Mouse (Mus musculus): ENCODE results near the gene Dglucy. TPM values are rescaled to one million over a fixed set of nuclear protein-coding genes. Genes with fewer than 3 reads are reported as not detected.

The Dglucy gene
- polyA plus RNA-seq, 1 experiment from 2014 or later: 2.8 TPM

DNA sequence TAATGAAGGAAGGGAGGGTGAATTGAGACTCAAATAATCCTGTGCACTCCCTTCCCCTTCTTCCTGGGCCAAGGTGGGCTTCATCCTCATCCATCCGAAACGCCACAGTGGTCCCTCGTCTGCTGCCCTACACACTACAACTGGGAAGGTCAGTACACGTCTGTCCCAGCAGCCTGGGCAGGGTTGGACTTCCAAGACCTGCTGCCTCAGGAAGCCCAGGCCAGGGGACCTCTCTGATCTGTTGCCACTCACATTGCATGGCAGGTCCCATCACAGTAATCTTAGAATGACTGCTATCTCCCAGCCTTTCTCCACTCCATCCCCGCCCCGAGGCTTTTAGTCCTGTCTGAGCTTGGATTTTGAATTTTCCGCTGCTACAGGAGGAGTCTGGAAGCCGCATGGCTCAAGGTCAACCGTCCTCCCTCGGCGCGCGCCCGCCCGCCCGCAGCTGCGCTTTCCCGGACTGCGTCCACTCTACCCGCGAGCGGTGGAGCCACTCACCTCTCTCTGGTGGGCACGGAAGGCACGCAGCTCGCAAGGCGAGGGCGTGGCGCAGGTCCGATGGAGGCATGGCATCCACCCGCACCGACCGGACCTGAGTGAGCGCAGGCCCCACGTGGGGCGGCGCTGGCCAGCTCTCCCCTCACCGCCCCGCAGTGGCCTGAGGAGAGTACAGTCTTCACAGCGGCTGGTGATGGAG lies 128.9 kb downstream of the Dglucy start, which contains the start of gene Gpr68:
Gene Gpr68, minus strand, starts transcription at position 601 of the 700 bp plus-strand sequence.
- H3K4me3 ChIP-seq (ENCODE audit: low read depth, low read length): peak within 1 kb of the TSS; percentile 37
- no peak within 1 kb of the TSS for H3K27ac ChIP-seq (replicated peaks)
- H3K4me2 ChIP-seq (replicated peaks; ENCODE audit: low read depth): peak within 1 kb of the TSS; percentile 69
- no peak for TF ChIP-seq EP300 (optimal IDR thresholded peaks at IDR 0.05)
- TF ChIP-seq CTCF (IDR thresholded peaks at IDR 0.05; ENCODE audit: low read depth): peak; percentile 9; the same call in 1 of the 2 replicates
- ATAC-seq (ENCODE audit: low FRiP score, low TSS enrichment) (peak; percentile 72), DNase-seq (ENCODE audit: low spot score) (peak; percentile 38)
- no peaks in the 10 kb centered on the region for H3K4me1 ChIP-seq (replicated peaks; ENCODE audit: control insufficient read depth, insufficient read depth)
- H3K27me3 ChIP-seq (ENCODE audit: control insufficient read depth, insufficient read depth, low read length): no peaks in the 10 kb centered on the region
- H3K36me3 ChIP-seq (ENCODE audit: control insufficient read depth, insufficient read depth, low read length): no peaks in the 10 kb centered on the region
- 5% methylated on average over 37 of the region's 39 CpGs for WGBS
- no peaks in the 10 kb centered on the region for H3K9me3 ChIP-seq (ENCODE audit: control insufficient read depth, low read length)
- peak within 1 kb of the TSS; percentile 41; the same call in 1 of the 2 replicates for H3K9ac ChIP-seq (ENCODE audit: low read length)

DNA sequence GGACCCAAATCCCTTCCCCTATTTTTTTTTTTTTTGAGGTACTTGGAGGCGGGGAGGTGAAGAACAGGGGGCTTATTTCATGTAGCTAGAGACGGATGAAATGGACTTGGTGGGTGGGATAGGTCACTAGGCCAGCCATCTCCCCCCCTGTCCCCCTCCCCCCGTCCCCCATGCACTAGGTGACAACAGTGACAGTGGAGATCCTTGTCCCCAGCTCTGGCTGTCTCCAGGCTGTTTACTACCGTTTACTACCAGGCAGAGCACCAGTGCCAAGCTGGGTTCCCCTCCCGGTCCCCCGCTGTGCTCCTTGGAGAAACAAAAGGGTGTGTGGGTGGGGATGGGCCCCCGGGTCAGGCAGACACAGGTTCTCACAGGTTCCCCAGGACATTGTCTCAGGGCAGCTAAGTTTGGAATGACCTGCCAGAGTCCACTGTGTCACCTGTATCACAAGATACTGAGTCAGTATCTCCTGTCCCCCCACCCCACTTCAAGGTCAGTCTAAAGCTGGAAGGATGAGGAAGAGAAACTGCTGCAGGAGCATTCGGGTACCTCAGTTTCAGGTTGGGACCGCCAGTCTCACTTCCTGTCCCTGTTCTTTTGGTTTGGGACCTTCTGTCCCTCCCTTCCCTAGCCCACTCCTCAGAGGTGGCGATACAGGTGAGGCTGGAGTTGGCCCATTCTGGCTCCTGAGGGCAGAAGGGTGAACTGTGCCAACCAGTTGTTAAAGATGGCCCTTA lies 129.6 kb downstream of the Dglucy start:
- H3K4me1 ChIP-seq (replicated peaks; ENCODE audit: control insufficient read depth, insufficient read depth): no peaks in the 10 kb centered on the region
- peak overlapping the region; percentile 69 for H3K4me2 ChIP-seq (replicated peaks; ENCODE audit: low read depth)
- no peak overlapping the region for H3K27ac ChIP-seq (replicated peaks)
- ATAC-seq (ENCODE audit: low FRiP score, low TSS enrichment) (no peak), DNase-seq (ENCODE audit: low spot score) (no peak)
- peak overlapping the region; percentile 37; the same call in 1 of the 2 replicates for H3K4me3 ChIP-seq (ENCODE audit: low read depth, low read length)
- H3K9me3 ChIP-seq (ENCODE audit: control insufficient read depth, low read length): no peaks in the 10 kb centered on the region
- TF ChIP-seq EP300 (optimal IDR thresholded peaks at IDR 0.05) (no peak), CTCF (IDR thresholded peaks at IDR 0.05; ENCODE audit: low read depth) (no peak)
- 20% methylated on average over 10 of the region's 10 CpGs for WGBS
- no peaks in the 10 kb centered on the region for H3K36me3 ChIP-seq (ENCODE audit: control insufficient read depth, insufficient read depth, low read length)
- 0 out of 2 replicates have a peak overlapping the region, but pooled peaks have one; percentile 41 for H3K9ac ChIP-seq (ENCODE audit: low read length)
- H3K27me3 ChIP-seq (ENCODE audit: control insufficient read depth, insufficient read depth, low read length): no peaks in the 10 kb centered on the region

DNA sequence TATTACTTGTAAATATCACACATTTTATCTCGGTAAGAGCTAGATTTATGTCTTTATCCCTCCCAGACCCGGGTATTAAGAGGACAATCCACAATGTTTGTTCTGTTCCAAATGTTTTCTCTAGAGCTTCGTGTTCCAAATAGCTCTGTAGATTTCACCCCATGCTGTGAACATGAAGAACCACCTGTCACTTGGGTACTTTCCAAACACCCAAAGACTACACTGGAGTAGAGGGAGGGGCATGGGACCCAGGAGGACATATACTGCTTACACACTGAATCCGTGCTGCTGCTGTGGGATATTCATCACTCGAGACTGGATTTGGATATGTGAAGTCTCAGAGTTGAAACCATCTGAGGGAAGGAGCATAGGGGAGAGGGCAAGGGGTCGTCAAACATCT lies 130.9 kb downstream of the Dglucy start:
- TF ChIP-seq CTCF (IDR thresholded peaks at IDR 0.05; ENCODE audit: low read depth): no peak
- no peak for TF ChIP-seq EP300 (optimal IDR thresholded peaks at IDR 0.05)
- no peaks in the 10 kb centered on the region for H3K27me3 ChIP-seq (ENCODE audit: control insufficient read depth, insufficient read depth, low read length)
- WGBS: 38% methylated on average over 6 of the region's 6 CpGs
- H3K27ac ChIP-seq (replicated peaks): no peak overlapping the region
- H3K9me3 ChIP-seq (ENCODE audit: control insufficient read depth, low read length): no peaks in the 10 kb centered on the region
- ATAC-seq (ENCODE audit: low FRiP score, low TSS enrichment): no peak
- DNase-seq (ENCODE audit: low spot score): no peak
- H3K4me3 ChIP-seq (ENCODE audit: low read depth, low read length): no peak overlapping the region
- no peak overlapping the region for H3K9ac ChIP-seq (ENCODE audit: low read length)
- no peaks in the 10 kb centered on the region for H3K4me1 ChIP-seq (replicated peaks; ENCODE audit: control insufficient read depth, insufficient read depth)
- H3K36me3 ChIP-seq (ENCODE audit: control insufficient read depth, insufficient read depth, low read length): no peaks in the 10 kb centered on the region
- no peak overlapping the region for H3K4me2 ChIP-seq (replicated peaks; ENCODE audit: low read depth)

DNA sequence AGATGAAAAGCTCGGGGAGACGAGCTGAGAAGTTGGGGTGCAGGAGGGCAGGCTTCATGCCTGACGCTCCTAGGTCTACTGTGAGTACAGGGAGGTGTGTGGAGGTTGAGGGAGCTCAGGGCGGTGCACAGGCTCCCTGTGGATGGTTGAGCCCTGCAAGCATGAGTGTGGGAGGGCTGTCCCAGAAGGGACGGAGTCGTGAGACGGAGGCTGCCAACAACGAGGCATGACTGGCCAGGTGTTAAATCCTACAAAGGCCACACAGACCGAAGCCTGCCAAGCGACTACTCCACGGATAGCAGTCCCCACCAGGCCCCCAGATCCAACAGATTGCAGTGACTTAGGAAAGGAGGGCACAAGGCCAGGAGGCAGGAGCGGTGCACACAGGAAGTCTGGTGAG lies 131.9 kb downstream of the Dglucy start:
- no peaks in the 10 kb centered on the region for H3K9me3 ChIP-seq (ENCODE audit: control insufficient read depth, low read length)

DNA sequence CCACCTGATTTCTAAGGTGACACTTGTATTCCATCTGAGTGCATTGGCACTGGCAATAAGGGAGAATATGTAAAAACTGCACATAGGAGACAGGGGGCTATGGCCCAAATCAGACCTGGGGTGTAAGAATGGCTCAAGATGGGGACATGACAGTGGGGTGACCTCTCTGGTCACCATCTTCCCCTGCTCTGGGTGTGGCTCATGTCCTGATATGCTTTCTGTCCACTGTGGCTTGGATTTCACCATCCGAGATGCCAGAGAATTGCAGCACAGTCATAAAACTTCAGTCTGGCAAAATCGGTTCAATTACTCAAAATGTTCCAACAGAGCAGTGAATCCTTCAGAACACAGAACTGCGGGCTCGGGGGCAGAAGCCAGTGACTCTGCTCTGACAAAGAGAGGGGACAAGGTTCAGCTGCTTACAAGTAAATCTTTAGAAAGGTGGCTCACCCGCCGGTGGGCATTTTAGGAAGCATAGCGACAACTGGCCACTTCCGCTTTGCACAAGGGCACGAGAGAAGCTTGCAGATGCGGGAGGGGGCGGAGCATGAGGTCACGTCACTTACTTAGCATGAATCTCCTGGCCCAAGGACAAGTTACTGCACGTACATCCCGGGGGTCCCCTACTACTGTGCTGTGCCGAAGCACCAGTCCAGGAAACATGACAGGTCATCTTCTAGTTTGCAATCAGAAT lies 145.9 kb downstream of the Dglucy start:
- no peaks in the 10 kb centered on the region for H3K9me3 ChIP-seq (ENCODE audit: control insufficient read depth, low read length)
- H3K9ac ChIP-seq (ENCODE audit: low read length): no peak overlapping the region
- no peak overlapping the region for H3K4me2 ChIP-seq (replicated peaks; ENCODE audit: low read depth)
- TF ChIP-seq CTCF (IDR thresholded peaks at IDR 0.05; ENCODE audit: low read depth) (no peak), EP300 (optimal IDR thresholded peaks at IDR 0.05) (no peak)
- DNase-seq (ENCODE audit: low spot score) (no peak), ATAC-seq (ENCODE audit: low FRiP score, low TSS enrichment) (no peak)
- WGBS: 84% methylated on average over 15 of the region's 15 CpGs
- H3K4me3 ChIP-seq (ENCODE audit: low read depth, low read length): no peak overlapping the region
- H3K4me1 ChIP-seq (replicated peaks; ENCODE audit: control insufficient read depth, insufficient read depth): no peaks in the 10 kb centered on the region
- H3K36me3 ChIP-seq (ENCODE audit: control insufficient read depth, insufficient read depth, low read length): 0 out of 2 replicates have a peak, but pooled peaks cover 2% of the 10 kb centered on the region
- H3K27me3 ChIP-seq (ENCODE audit: control insufficient read depth, insufficient read depth, low read length): no peaks in the 10 kb centered on the region
- H3K27ac ChIP-seq (replicated peaks): no peak overlapping the region

More for the DNA sequence above, 131.9 kb downstream of the Dglucy start:
- Histone ChIP-seq H3K36me3 (ENCODE audit: control insufficient read depth, insufficient read depth, low read length) (no peaks in the 10 kb centered on the region), H3K27ac (replicated peaks) (no peak overlapping the region), H3K9ac (ENCODE audit: low read length) (no peak overlapping the region), H3K4me1 (replicated peaks; ENCODE audit: control insufficient read depth, insufficient read depth) (no peaks in the 10 kb centered on the region), H3K4me3 (ENCODE audit: low read depth, low read length) (no peak overlapping the region), H3K27me3 (ENCODE audit: control insufficient read depth, insufficient read depth, low read length) (no peaks in the 10 kb centered on the region), H3K4me2 (replicated peaks; ENCODE audit: low read depth) (no peak overlapping the region)
- TF ChIP-seq EP300 (optimal IDR thresholded peaks at IDR 0.05): no peak
- TF ChIP-seq CTCF (IDR thresholded peaks at IDR 0.05; ENCODE audit: low read depth): no peak
- no peak for ATAC-seq (ENCODE audit: low FRiP score, low TSS enrichment)
- no peak for DNase-seq (ENCODE audit: low spot score)
- WGBS: 73% methylated on average over 12 of the region's 12 CpGs

Data from stomach, postnatal 0 days (tissue).